Comparison of ENCODE assay signal across 11 mouse cellular contexts in genomic region chr16:15252666-15253347, GRCm38 (mm10).
DNase-seq lines count a peak whose midpoint lies in the region; ATAC-seq and TF ChIP-seq lines count a peak whose summit lies in the region.
"Had no signal": no experiment of that assay in that cellular context is flagged by ENCODE, and none has a peak within 500 bp of the region (broad histone marks: within the 10 kb centered on the region; RNA-seq: fewer than 3 reads in every experiment).

No protein-coding gene starts in this region.

- no peak for ATAC-seq in intestine, embryonic 14.5 days (replicated peaks; ENCODE audit: low FRiP score, low TSS enrichment, low read depth)
- no peak for ATAC-seq in intestine, postnatal 0 days
- peak; percentile 71 for ATAC-seq in embryonic facial prominence, embryonic 14.5 days (ENCODE audit: low read depth)
- peak; percentile 90 for ATAC-seq in intestine, embryonic 16.5 days
- no peak for ATAC-seq in liver, postnatal 0 days
- ATAC-seq in megakaryocyte progenitor cell, adult 5-6 weeks (replicated peaks; ENCODE audit: poor library complexity) = no peak

- 49% methylated on average over 6 of the region's 6 CpGs for WGBS in intestine, embryonic 14.5 days
- WGBS in intestine, postnatal 0 days = 65% methylated on average over 6 of the region's 6 CpGs
- WGBS in embryonic facial prominence, embryonic 14.5 days = 56% methylated on average over 6 of the region's 6 CpGs
- WGBS in intestine, embryonic 16.5 days = 56% methylated on average over 6 of the region's 6 CpGs
- 72% methylated on average over 6 of the region's 6 CpGs for WGBS in liver, postnatal 0 days (ENCODE audit: insufficient replicate concordance)

- peaks cover 8% of the 10 kb centered on the region for H3K4me1 ChIP-seq in intestine, embryonic 14.5 days (replicated peaks; ENCODE audit: control insufficient read depth, insufficient read depth, low read length)
- H3K4me1 ChIP-seq in intestine, postnatal 0 days (replicated peaks; ENCODE audit: control insufficient read depth, insufficient read depth, low read length) = no peaks in the 10 kb centered on the region
- H3K4me1 ChIP-seq in embryonic facial prominence, embryonic 14.5 days (ENCODE audit: control insufficient read depth, insufficient read depth, low read length) = peaks cover 19% of the 10 kb centered on the region
- peaks cover 5% of the 10 kb centered on the region; the same call in 1 of the 2 replicates for H3K4me1 ChIP-seq in intestine, embryonic 16.5 days (ENCODE audit: control insufficient read depth, insufficient read depth, low read length)
- H3K4me1 ChIP-seq in liver, postnatal 0 days (ENCODE audit: insufficient read depth) = no peaks in the 10 kb centered on the region
- H3K4me1 ChIP-seq: hindbrain, embryonic 15.5 days; liver, embryonic 13.5 days had no signal

- H3K9ac ChIP-seq in intestine, embryonic 14.5 days (ENCODE audit: low read length) = no peak overlapping the region
- H3K9ac ChIP-seq in intestine, postnatal 0 days (ENCODE audit: low read depth, low read length) = no peak overlapping the region
- H3K9ac ChIP-seq in embryonic facial prominence, embryonic 14.5 days (ENCODE audit: low read depth, low read length) = no peak overlapping the region
- no peak overlapping the region for H3K9ac ChIP-seq in intestine, embryonic 16.5 days (ENCODE audit: low read depth, low read length)
- H3K9ac ChIP-seq in liver, postnatal 0 days (replicated peaks) = no peak overlapping the region
- H3K9ac ChIP-seq: hindbrain, embryonic 15.5 days; liver, embryonic 13.5 days had no signal

- no peaks in the 10 kb centered on the region for H3K36me3 ChIP-seq in intestine, embryonic 14.5 days (ENCODE audit: control insufficient read depth, insufficient read depth, low read length)
- no peaks in the 10 kb centered on the region for H3K36me3 ChIP-seq in intestine, postnatal 0 days (ENCODE audit: control insufficient read depth, insufficient read depth)
- H3K36me3 ChIP-seq in embryonic facial prominence, embryonic 14.5 days (ENCODE audit: control insufficient read depth, insufficient read depth, low read length) = no peaks in the 10 kb centered on the region
- no peaks in the 10 kb centered on the region for H3K36me3 ChIP-seq in intestine, embryonic 16.5 days (ENCODE audit: control insufficient read depth, insufficient read depth, low read length)
- no peaks in the 10 kb centered on the region for H3K36me3 ChIP-seq in liver, postnatal 0 days (replicated peaks; ENCODE audit: insufficient read depth, low read length)
- H3K36me3 ChIP-seq: hindbrain, embryonic 15.5 days; liver, embryonic 13.5 days had no signal

- no peaks in the 10 kb centered on the region for H3K27me3 ChIP-seq in intestine, embryonic 14.5 days (replicated peaks; ENCODE audit: control insufficient read depth, insufficient read depth, low read length)
- no peaks in the 10 kb centered on the region for H3K27me3 ChIP-seq in intestine, postnatal 0 days (replicated peaks; ENCODE audit: control insufficient read depth, insufficient read depth, low read length)
- no peaks in the 10 kb centered on the region for H3K27me3 ChIP-seq in embryonic facial prominence, embryonic 14.5 days (replicated peaks; ENCODE audit: control insufficient read depth, insufficient read depth, low read length)
- H3K27me3 ChIP-seq in intestine, embryonic 16.5 days (replicated peaks; ENCODE audit: control insufficient read depth, insufficient read depth, low read length) = no peaks in the 10 kb centered on the region
- H3K27me3 ChIP-seq in liver, postnatal 0 days (ENCODE audit: insufficient read depth, low read length) = no peaks in the 10 kb centered on the region
- H3K27me3 ChIP-seq: hindbrain, embryonic 15.5 days; liver, embryonic 13.5 days had no signal

- H3K27ac ChIP-seq in intestine, embryonic 14.5 days (ENCODE audit: low read depth) = peak overlapping the region; percentile 67
- no peak overlapping the region for H3K27ac ChIP-seq in intestine, postnatal 0 days (ENCODE audit: low read depth, low read length)
- H3K27ac ChIP-seq in embryonic facial prominence, embryonic 14.5 days (replicated peaks; ENCODE audit: low read depth, low read length) = peak overlapping the region; percentile 77
- peak overlapping the region; percentile 23 for H3K27ac ChIP-seq in intestine, embryonic 16.5 days (ENCODE audit: low read length)
- no peak overlapping the region for H3K27ac ChIP-seq in liver, postnatal 0 days (ENCODE audit: low read depth)
- H3K27ac ChIP-seq: hindbrain, embryonic 15.5 days; liver, embryonic 13.5 days had no signal

- TF ChIP-seq EP300 in liver, postnatal 0 days (IDR thresholded peaks at IDR 0.05; ENCODE audit: low read depth) = no peak

- H3K4me2 ChIP-seq in intestine, embryonic 14.5 days (ENCODE audit: low read length) = no peak overlapping the region
- H3K4me2 ChIP-seq in intestine, postnatal 0 days (replicated peaks; ENCODE audit: low read depth) = no peak overlapping the region
- no peak overlapping the region for H3K4me2 ChIP-seq in embryonic facial prominence, embryonic 14.5 days (ENCODE audit: low read depth, low read length)
- no peak overlapping the region for H3K4me2 ChIP-seq in intestine, embryonic 16.5 days (ENCODE audit: low read depth, low read length)
- no peak overlapping the region for H3K4me2 ChIP-seq in liver, postnatal 0 days (ENCODE audit: low read depth, low read length)
- H3K4me2 ChIP-seq: hindbrain, embryonic 15.5 days; liver, embryonic 13.5 days had no signal

- no peak for TF ChIP-seq CTCF in intestine, postnatal 0 days (IDR thresholded peaks at IDR 0.05; ENCODE audit: low read depth)
- no peak for TF ChIP-seq CTCF in liver, postnatal 0 days (IDR thresholded peaks at IDR 0.05; ENCODE audit: low read depth)

- no peak for DNase-seq in intestine, embryonic 14.5 days (ENCODE audit: low spot score)
- peak; percentile 82 for DNase-seq in embryonic facial prominence, embryonic 14.5 days (ENCODE audit: low spot score)
- peak; percentile 8 for DNase-seq in right cerebral cortex, postnatal 14 days
- DNase-seq in neural tube, embryonic 10.5 days (ENCODE audit: extremely low spot score, low spot score) = no peak
- no peak for DNase-seq in liver, postnatal 0 days
- DNase-seq: liver, embryonic 13.5 days had no signal

- no peak overlapping the region for H3K4me3 ChIP-seq in intestine, embryonic 14.5 days (ENCODE audit: low read depth, low read length)
- no peak overlapping the region for H3K4me3 ChIP-seq in intestine, postnatal 0 days (ENCODE audit: low read depth, low read length)
- H3K4me3 ChIP-seq in embryonic facial prominence, embryonic 14.5 days (ENCODE audit: low read depth, low read length) = no peak overlapping the region
- H3K4me3 ChIP-seq in intestine, embryonic 16.5 days (ENCODE audit: low read length) = no peak overlapping the region
- H3K4me3 ChIP-seq in liver, postnatal 0 days (ENCODE audit: low read depth, low read length) = no peak overlapping the region
- H3K4me3 ChIP-seq: erythroblast, embryonic 14.5 days; hindbrain, embryonic 15.5 days; liver, embryonic 13.5 days had no signal

- no peaks in the 10 kb centered on the region for H3K9me3 ChIP-seq in intestine, embryonic 14.5 days (ENCODE audit: control insufficient read depth, low read length)
- no peaks in the 10 kb centered on the region for H3K9me3 ChIP-seq in intestine, postnatal 0 days (ENCODE audit: control insufficient read depth)
- H3K9me3 ChIP-seq in embryonic facial prominence, embryonic 14.5 days (ENCODE audit: control insufficient read depth, low read length) = no peaks in the 10 kb centered on the region
- no peaks in the 10 kb centered on the region for H3K9me3 ChIP-seq in intestine, embryonic 16.5 days (ENCODE audit: control insufficient read depth, low read length)
- H3K9me3 ChIP-seq in liver, postnatal 0 days (ENCODE audit: low read length) = no peaks in the 10 kb centered on the region
- H3K9me3 ChIP-seq: hindbrain, embryonic 15.5 days; liver, embryonic 13.5 days had no signal

Comparison
In these comparisons a context has a peak if more than half of its experiments do, and no peak if none do; other contexts are left out.
1. ATAC-seq: peak in embryonic facial prominence, embryonic 14.5 days (single experiment) and intestine, embryonic 16.5 days (single experiment); none in intestine, embryonic 14.5 days (single experiment), intestine, postnatal 0 days (single experiment), liver, postnatal 0 days (single experiment) and megakaryocyte progenitor cell, adult 5-6 weeks (single experiment).
2. H3K27ac ChIP-seq: peak in intestine, embryonic 14.5 days (single experiment), embryonic facial prominence, embryonic 14.5 days (single experiment) and intestine, embryonic 16.5 days (single experiment); none in intestine, postnatal 0 days (single experiment) and liver, postnatal 0 days (single experiment).
3. DNase-seq: peak in embryonic facial prominence, embryonic 14.5 days (single experiment) and right cerebral cortex, postnatal 14 days (single experiment); none in intestine, embryonic 14.5 days (single experiment), neural tube, embryonic 10.5 days (single experiment) and liver, postnatal 0 days (single experiment).